Mouse (Mus musculus) CH12.LX (cell line): ENCODE results near the gene Arl5a. TPM values are rescaled to one million over a fixed set of nuclear protein-coding genes. Genes with fewer than 3 reads are reported as not detected.

Experiments used
- DNase-seq: peaks from one replicate; pipeline ENCODE4 v3.0.0-alpha.2; 2013; ENCODE audit errors: extremely low read depth
- H3K27ac ChIP-seq: 2 replicates; pipeline ENCODE4 v1.5.1; 2012; ENCODE audit warnings: low read depth, mild to moderate bottlenecking, control low read depth, moderate library complexity; ENCODE audit not compliant: insufficient read depth
- H3K27me3 ChIP-seq: replicated peaks from 2 replicates; pipeline ENCODE3; 2012; ENCODE audit warnings: inconsistent platforms
- H3K36me3 ChIP-seq, 2 experiments: replicated peaks in 1 of 2; 2 replicates each; pipeline versions ENCODE3 to v1.6.1; 2012; ENCODE audit warnings: inconsistent platforms in 1 of 2, low read length in 1 of 2, mild to moderate bottlenecking in 1 of 2, mixed read lengths in 1 of 2, moderate library complexity in 1 of 2; ENCODE audit not compliant: control insufficient read depth in 1 of 2, insufficient read depth in 1 of 2
- H3K4me1 ChIP-seq, 2 experiments: 2 replicates each; pipeline ENCODE4 v1.6.1; 2012; ENCODE audit warnings: inconsistent platforms in 1 of 2, moderate library complexity in 1 of 2; ENCODE audit not compliant: insufficient read depth in 2 of 2, control insufficient read depth in 1 of 2
- H3K4me2 ChIP-seq: 2 replicates; pipeline ENCODE4 v1.6.1; 2012; ENCODE audit warnings: low read depth, mild to moderate bottlenecking, control low read depth; ENCODE audit not compliant: poor library complexity, insufficient read depth, severe bottlenecking
- H3K4me3 ChIP-seq, 3 experiments: fragments of 150-350 bp in 1 of 3; sonication (generic) in 1 of 3; replicated peaks in 1 of 3; 2 replicates each; pipeline versions ENCODE3 to v1.5.1; 2011 to 2012; ENCODE audit warnings: low read depth in 2 of 3, low read length in 2 of 3, mild to moderate bottlenecking in 2 of 3, moderate library complexity in 2 of 3, control low read depth in 1 of 3, improper control_type of control experiment in 1 of 3, inconsistent platforms in 1 of 3, mixed read lengths in 1 of 3; ENCODE audit not compliant: poor library complexity in 1 of 3
- H3K79me2 ChIP-seq: replicated peaks from 2 replicates; pipeline ENCODE4 v1.6.1; 2012; ENCODE audit warnings: mild to moderate bottlenecking, moderate library complexity; ENCODE audit not compliant: control insufficient read depth, poor library complexity, insufficient read depth, severe bottlenecking; ENCODE audit errors: extremely low read depth
- H3K9ac ChIP-seq: 2 replicates; pipeline ENCODE4 v1.6.1; 2012; ENCODE audit warnings: low read depth, mild to moderate bottlenecking, control low read depth, moderate library complexity; ENCODE audit not compliant: insufficient read depth
- H3K9me3 ChIP-seq: replicated peaks from 2 replicates; pipeline ENCODE3; 2012; ENCODE audit warnings: low read length, inconsistent platforms, mixed read lengths
- CHD2 ChIP-seq: IDR thresholded peaks from 2 replicates; pipeline ENCODE4 v1.6.1; 2011; ENCODE audit warnings: low read length, improper control_type of control experiment
- CTCF ChIP-seq, 2 experiments: IDR thresholded peaks in 1 of 2; conservative IDR thresholded peaks in 1 of 2; 2 replicates each; pipeline ENCODE4 v1.5.1; 2011 to 2012; ENCODE audit warnings: low read depth in 2 of 2, low read length in 2 of 2, improper control_type of control experiment in 1 of 2, inconsistent platforms in 1 of 2, mild to moderate bottlenecking in 1 of 2, moderate library complexity in 1 of 2
- ELF1 ChIP-seq: IDR thresholded peaks from 2 replicates; pipeline ENCODE4 v1.6.1; 2014; ENCODE audit warnings: low read depth, mild to moderate bottlenecking, inconsistent platforms, low read length, improper control_type of control experiment
- EP300 ChIP-seq: IDR thresholded peaks from 2 replicates; pipeline ENCODE4 v1.6.1; 2011; ENCODE audit warnings: low read length, improper control_type of control experiment
- ETS1 ChIP-seq: conservative IDR thresholded peaks from 2 replicates; pipeline ENCODE4 v1.6.1; 2012; ENCODE audit warnings: low read depth, mild to moderate bottlenecking, inconsistent platforms, low read length, improper control_type of control experiment, moderate library complexity
- GABPA ChIP-seq: IDR thresholded peaks from 2 replicates; pipeline ENCODE4 v1.6.1; 2012; ENCODE audit warnings: low read depth, low read length, improper control_type of control experiment, inconsistent platforms; ENCODE audit not compliant: insufficient replicate concordance
- HCFC1 ChIP-seq: IDR thresholded peaks from 2 replicates; pipeline ENCODE4 v1.6.1; 2012; ENCODE audit warnings: low read depth, mild to moderate bottlenecking, inconsistent platforms, low read length, improper control_type of control experiment
- JUN ChIP-seq: IDR thresholded peaks from 2 replicates; pipeline ENCODE4 v1.6.1; 2011; ENCODE audit warnings: low read depth, mild to moderate bottlenecking, low read length, improper control_type of control experiment, moderate library complexity; ENCODE audit not compliant: insufficient read depth
- MAFK ChIP-seq: IDR thresholded peaks from 2 replicates; pipeline ENCODE4 v1.6.1; 2011; ENCODE audit warnings: low read length, improper control_type of control experiment; ENCODE audit not compliant: insufficient replicate concordance
- MAX ChIP-seq: IDR thresholded peaks from 2 replicates; pipeline ENCODE4 v1.6.1; 2011; ENCODE audit warnings: low read length, improper control_type of control experiment
- MYC ChIP-seq: IDR thresholded peaks from 2 replicates; pipeline ENCODE4 v1.6.1; 2011; ENCODE audit warnings: low read depth, mild to moderate bottlenecking, improper control_type of control experiment, low read length
- NELFE ChIP-seq: IDR thresholded peaks from 2 replicates; pipeline ENCODE4 v1.6.1; 2011; ENCODE audit warnings: low read depth, low read length, improper control_type of control experiment
- PAX5 ChIP-seq: IDR thresholded peaks from 2 replicates; pipeline ENCODE4 v1.6.1; 2012; ENCODE audit warnings: low read length, inconsistent platforms, mixed read lengths
- POLR2AphosphoS2 ChIP-seq: IDR thresholded peaks from 2 replicates; pipeline ENCODE4 v1.6.1; 2011; ENCODE audit warnings: low read depth, low read length, improper control_type of control experiment
- RAD21 ChIP-seq: IDR thresholded peaks from 2 replicates; pipeline ENCODE4 v1.6.1; 2011; ENCODE audit warnings: low read depth, mild to moderate bottlenecking, low read length, improper control_type of control experiment, moderate library complexity
- RCOR1 ChIP-seq: conservative IDR thresholded peaks from 2 replicates; pipeline ENCODE4 v1.6.1; 2012; ENCODE audit warnings: low read depth, mild to moderate bottlenecking, inconsistent platforms, low read length, improper control_type of control experiment
- TCF12 ChIP-seq: IDR thresholded peaks from 2 replicates; pipeline ENCODE4 v1.6.1; 2014; ENCODE audit warnings: low read depth, mild to moderate bottlenecking, inconsistent platforms, low read length, improper control_type of control experiment
- UBTF ChIP-seq: IDR thresholded peaks from 2 replicates; pipeline ENCODE4 v1.6.1; 2012; ENCODE audit warnings: low read depth, mild to moderate bottlenecking, inconsistent platforms, low read length, improper control_type of control experiment, moderate library complexity
- ZMIZ1 ChIP-seq: IDR thresholded peaks from 2 replicates; pipeline ENCODE4 v1.6.1; 2012; ENCODE audit warnings: low read depth, mild to moderate bottlenecking, inconsistent platforms, low read length, improper control_type of control experiment
- ZNF384 ChIP-seq: IDR thresholded peaks from 2 replicates; pipeline ENCODE4 v1.6.1; 2012; ENCODE audit warnings: low read depth, low read length, improper control_type of control experiment, inconsistent platforms
- dilution Hi-C: fragments of 300-500 bp; cut with MboI; formaldehyde crosslinking; loops from 2 replicates; pipeline ENCODE4 v1.14.3; 2020; ENCODE audit warnings: low sequenced_read_pairs; ENCODE audit not compliant: extremely low pct_unique_long_range_greater_than_20kb, extremely low pct_ligation_motif_present
- in situ Hi-C: fragments of 300-500 bp; cut with MboI; formaldehyde crosslinking; loops from 3 replicates; pipeline ENCODE4 v1.14.3; 2019; ENCODE audit warnings: low sequenced_read_pairs, low pct_ligation_motif_present, low pct_unique_long_range_greater_than_20kb, mixed read lengths
- polyA plus RNA-seq: library from polyadenylated mRNA; unstranded; fragments of >175 nt; gene quantifications from 2 replicates; pipeline ENCODE4 v1.2.1, GENCODE M21; 2012; ENCODE audit warnings: low read depth; ENCODE audit not compliant: insufficient read length
- total RNA-seq, 2 experiments: library from RNA; depleted of rRNA; stranded (reverse); fragments of 300-350 nt in 1 of 2; fragments of >200 nt in 1 of 2; gene quantifications; 2 replicates each; pipeline ENCODE4 v1.2.3; 2012 to 2014

Arl5a gene
- total and polyA plus RNA-seq, 3 experiments, result 16.3 to 65.2 (median 36.0) TPM

DNA sequence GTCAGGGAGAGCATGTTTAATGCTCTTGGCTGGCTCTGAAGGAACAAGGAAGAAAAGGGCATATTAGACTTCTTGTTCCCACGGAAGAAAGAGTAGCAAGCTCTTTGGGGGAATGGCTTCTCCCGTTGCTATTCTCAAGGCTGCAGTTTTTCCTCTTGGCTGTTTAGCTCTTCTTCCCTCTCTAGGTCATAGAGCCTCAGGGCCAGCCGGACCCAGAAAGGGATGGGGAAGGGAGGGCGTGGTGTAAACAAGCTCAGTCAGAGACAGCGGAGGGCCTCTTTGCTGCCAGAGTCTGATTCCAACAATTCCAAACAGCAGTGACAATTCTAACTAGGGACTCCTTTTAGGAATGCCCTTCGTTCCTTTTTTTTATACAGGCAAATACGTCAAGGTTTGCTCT lies 38.7 kb downstream of the Arl5a start:
- H3K27ac ChIP-seq, result no peak overlapping the region
- no peaks in the 10 kb centered on the region for H3K27me3 ChIP-seq
- no peaks in the 10 kb centered on the region for H3K36me3 ChIP-seq
- H3K4me3 ChIP-seq, result no peak overlapping the region
- H3K4me1 ChIP-seq, result peaks cover 3 to 15% of the 10 kb centered on the region in 2 experiments; a peak in 2 of 4 replicates
- no peak for TF ChIP-seq RCOR1
- TF ChIP-seq CTCF (conservative IDR thresholded peaks at IDR 0.05 in 1 of 2, IDR thresholded peaks at IDR 0.05 in 1 of 2; ENCODE audit: low read depth in 2 of 2, low read length in 2 of 2), result no peak
- no peak for TF ChIP-seq EP300
- TF ChIP-seq RAD21, result no peak
- DNase-seq, result no peak
- dilution Hi-C loops (no loop called here), in situ Hi-C loops (no loop called here)
- no peaks in the 10 kb centered on the region for H3K9me3 ChIP-seq
- no peak overlapping the region for H3K4me2 ChIP-seq
- no peak overlapping the region for H3K9ac ChIP-seq
- no peaks in the 10 kb centered on the region for H3K79me2 ChIP-seq

DNA sequence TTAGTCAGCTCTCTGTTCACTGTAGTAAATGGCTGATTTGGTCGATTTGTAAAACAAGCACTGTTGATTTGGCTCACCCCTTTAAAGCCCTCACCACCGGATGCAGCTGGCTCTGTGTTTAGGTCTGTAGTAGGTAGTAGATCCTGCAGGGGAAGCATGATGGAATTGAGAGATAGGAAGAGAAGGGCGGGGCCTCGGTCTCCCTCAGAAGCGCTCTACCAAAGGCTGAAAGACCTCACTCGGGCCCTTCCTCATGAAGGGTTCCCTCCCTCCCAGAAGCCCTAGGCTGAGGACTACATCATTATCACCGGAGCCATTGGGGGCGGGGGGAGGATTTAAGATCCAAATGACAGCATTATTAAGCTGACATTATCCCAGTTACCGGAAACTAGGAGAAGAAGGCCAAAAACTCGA lies 45.8 kb downstream of the Arl5a start:
- Histone ChIP-seq H3K79me2 (no peaks in the 10 kb centered on the region), H3K9ac (no peak overlapping the region), H3K27ac (no peak overlapping the region), H3K4me2 (no peak overlapping the region), H3K27me3 (no peaks in the 10 kb centered on the region), H3K9me3 (no peaks in the 10 kb centered on the region), H3K4me3 (no peak overlapping the region), H3K4me1 (no peaks in the 10 kb centered on the region), H3K36me3 (no peaks in the 10 kb centered on the region)
- in situ Hi-C loops, result loop anchor here (10.0 kb wide), 1 partner anchor 54 kb away; no protein-coding TSS in a partner anchor
- DNase-seq, result no peak
- no peak for TF ChIP-seq MAX
- TF ChIP-seq PAX5, result no peak
- no peak for TF ChIP-seq NELFE
- no peak for TF ChIP-seq TCF12
- TF ChIP-seq RAD21, result no peak
- no peak for TF ChIP-seq HCFC1
- no peak for TF ChIP-seq MAFK
- no peak for TF ChIP-seq CTCF (conservative IDR thresholded peaks at IDR 0.05 in 1 of 2, IDR thresholded peaks at IDR 0.05 in 1 of 2; ENCODE audit: low read depth in 2 of 2, low read length in 2 of 2)
- TF ChIP-seq ETS1, result no peak
- no peak for TF ChIP-seq CHD2
- TF ChIP-seq ELF1, result no peak
- TF ChIP-seq UBTF, result no peak
- TF ChIP-seq RCOR1, result no peak
- TF ChIP-seq ZMIZ1, result no peak
- no peak for TF ChIP-seq ZNF384
- TF ChIP-seq GABPA, result no peak
- no peak for TF ChIP-seq JUN
- no peak for TF ChIP-seq POLR2AphosphoS2
- no peak for TF ChIP-seq MYC
- dilution Hi-C loops, result no loop called here
